Mouse (Mus musculus) layer of hippocampus, adult 2 months (tissue): ENCODE data around the gene Papln. TPM values are rescaled to one million over a fixed set of nuclear protein-coding genes. Genes with fewer than 3 reads are reported as not detected.
A peak's percentile ranks its signal among the peaks of the same experiment; 100 is the strongest.

Source experiments
- DNase-seq, 2 experiments: peaks; one replicate each; pipeline ENCODE4 v3.0.0; 2022; ENCODE audit warnings: low spot score in 2 of 2
- H3K27ac ChIP-seq: fragments of 200-600 bp; 2 replicates; pipeline ENCODE4 v1.8.1; 2022
- H3K4me3 ChIP-seq: fragments of 200-600 bp; 2 replicates; pipeline ENCODE4 v1.8.1; 2022; ENCODE audit warnings: mild to moderate bottlenecking
- CTCF ChIP-seq: fragments of 200-600 bp; conservative IDR thresholded peaks from 2 replicates; pipeline ENCODE4 v1.8.1; 2022; ENCODE audit warnings: antibody characterized with exemption, mild to moderate bottlenecking, moderate library complexity
- total RNA-seq, 2 experiments: library from RNA; stranded (reverse); gene quantifications; 2 replicates each; pipeline ENCODE4 v1.2.3; 2021

Gene Papln
- total RNA-seq, 2 experiments from 2014 or later: 2.4 to 4.0 TPM

- no peak overlapping the region for H3K27ac ChIP-seq
- H3K4me3 ChIP-seq: no peak overlapping the region
- DNase-seq: no peak
- no peak for TF ChIP-seq CTCF
Measured at GRCm38 (mm10) chr12:83780181-83780580, 16.7 kb downstream of the Papln start.

GRCm38 (mm10) chr12:83781204-83781603 is 17.8 kb downstream of the Papln start:
- no peak for DNase-seq

DNA sequence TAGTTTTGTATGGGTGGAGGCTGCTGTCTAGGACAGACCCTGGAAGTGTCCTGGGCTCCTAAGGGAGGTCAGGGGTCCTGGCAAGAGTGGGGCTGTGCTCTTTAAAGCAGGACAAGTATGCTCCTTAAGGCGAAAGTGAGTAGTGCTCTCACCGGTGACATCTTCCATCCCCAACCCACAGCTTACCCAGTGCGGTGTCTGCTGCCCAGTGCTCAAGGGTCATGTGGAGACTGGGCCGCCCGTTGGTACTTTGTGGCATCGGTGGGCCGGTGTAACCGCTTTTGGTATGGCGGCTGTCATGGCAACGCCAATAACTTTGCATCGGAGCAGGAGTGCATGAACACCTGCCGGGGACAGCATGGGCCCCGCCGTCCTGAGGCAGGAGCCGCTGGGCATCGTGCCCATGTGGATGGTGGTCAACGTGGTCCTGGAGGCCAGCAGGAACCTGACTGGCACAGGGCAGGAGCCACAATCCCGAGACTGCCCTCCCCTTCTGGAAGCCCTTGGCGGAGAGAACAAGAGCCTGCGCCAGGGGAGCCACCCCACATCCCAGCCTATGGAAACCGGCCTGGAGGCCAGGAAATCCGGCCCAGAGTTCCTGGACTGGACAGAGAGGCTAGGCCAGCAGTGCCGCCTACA is 18.3 kb downstream of the Papln start:
- Histone ChIP-seq H3K27ac (no peak overlapping the region), H3K4me3 (no peak overlapping the region)
- DNase-seq: no peak
- TF ChIP-seq CTCF: no peak

More at GRCm38 (mm10) chr12:83781204-83781603, 17.8 kb downstream of the Papln start:
- Histone ChIP-seq H3K4me3 (no peak overlapping the region), H3K27ac (no peak overlapping the region)
- TF ChIP-seq CTCF: no peak

GRCm38 (mm10) chr12:83782669-83783068 is 19.2 kb downstream of the Papln start:
- no peak for DNase-seq

GRCm38 (mm10) chr12:83785305-83785704 is 21.9 kb downstream of the Papln start:
- no peak for TF ChIP-seq CTCF
- no peak overlapping the region for H3K4me3 ChIP-seq
- no peak overlapping the region; the same call in 1 of the 2 replicates for H3K27ac ChIP-seq
- no peak for DNase-seq

More at GRCm38 (mm10) chr12:83782669-83783068, 19.2 kb downstream of the Papln start:
- Histone ChIP-seq H3K4me3 (no peak overlapping the region), H3K27ac (no peak overlapping the region)
- TF ChIP-seq CTCF: no peak

DNA sequence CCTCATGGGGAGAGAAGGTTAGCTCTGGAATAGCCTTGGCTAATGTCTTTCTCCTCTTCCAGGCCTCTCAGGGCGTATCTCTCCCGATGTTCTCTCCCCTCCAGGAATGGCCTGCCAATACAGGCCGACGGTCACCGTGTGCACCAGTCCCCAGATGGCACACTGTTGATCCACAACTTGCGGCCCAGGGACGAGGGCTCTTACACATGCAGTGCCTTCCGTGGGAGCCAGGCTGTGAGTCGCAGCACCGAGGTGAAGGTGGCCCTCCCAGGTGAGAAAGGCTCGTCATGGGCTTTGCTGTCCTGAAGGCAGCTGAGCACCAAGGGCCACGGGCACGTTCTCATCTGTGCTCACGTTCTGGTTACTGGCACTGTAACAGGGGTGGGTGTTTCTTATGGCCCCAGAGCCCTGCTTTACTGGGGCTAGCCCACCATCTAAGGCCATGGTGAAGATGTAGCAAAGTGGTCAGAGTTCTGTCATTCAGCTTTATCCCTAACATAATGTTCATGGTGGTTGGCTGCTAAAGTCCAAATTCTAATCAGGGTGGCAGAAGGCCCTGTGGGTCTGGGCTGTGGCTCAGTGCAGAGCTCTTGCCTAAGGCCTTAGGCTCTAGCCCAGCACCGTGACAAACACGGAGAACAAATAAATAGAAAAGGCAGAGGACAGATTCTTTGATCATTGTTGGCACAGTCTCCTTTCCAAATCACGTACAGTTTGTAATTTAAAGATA is 25.8 kb downstream of the Papln start:
- DNase-seq: no peak
- Histone ChIP-seq H3K4me3 (no peak overlapping the region), H3K27ac (no peak overlapping the region)
- no peak for TF ChIP-seq CTCF

- TF ChIP-seq CTCF: no peak
- Histone ChIP-seq H3K27ac (no peak overlapping the region), H3K4me3 (no peak overlapping the region)
- no peak for DNase-seq
Measured at GRCm38 (mm10) chr12:83789781-83790140, 26.3 kb downstream of the Papln start.

- no peak for DNase-seq
- H3K4me3 ChIP-seq: no peak overlapping the region
- TF ChIP-seq CTCF: no peak
- no peak overlapping the region for H3K27ac ChIP-seq
Measured at GRCm38 (mm10) chr12:83790749-83791148, 27.3 kb downstream of the Papln start.

DNA sequence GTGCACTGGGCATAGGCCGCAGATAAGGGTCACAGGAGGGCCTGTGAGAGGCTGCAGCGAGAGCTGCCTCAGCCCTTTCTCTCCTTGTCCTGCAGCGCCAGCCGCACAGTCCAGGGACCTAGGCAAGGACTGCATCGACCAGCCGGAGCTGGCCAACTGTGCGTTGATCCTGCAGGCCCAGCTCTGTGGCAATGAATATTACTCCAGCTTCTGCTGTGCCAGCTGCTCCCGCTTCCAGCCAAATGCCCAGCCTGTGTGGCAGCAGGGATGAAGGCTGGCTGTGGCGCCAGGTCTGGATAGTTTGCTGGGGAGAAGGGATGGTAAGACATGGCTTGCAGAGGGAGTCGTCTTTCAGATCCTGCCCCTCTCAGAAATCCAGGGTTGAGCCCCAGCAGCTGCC is 28.3 kb downstream of the Papln start:
- H3K4me3 ChIP-seq: no peak overlapping the region
- peak in 1 of 2 experiments; percentile 37 for DNase-seq
- H3K27ac ChIP-seq: no peak overlapping the region
- no peak for TF ChIP-seq CTCF

GRCm38 (mm10) chr12:83792706-83793410 is 29.4 kb downstream of the Papln start:
- Histone ChIP-seq H3K27ac (no peak overlapping the region), H3K4me3 (no peak overlapping the region)
- DNase-seq: no peak
- TF ChIP-seq CTCF: no peak

GRCm38 (mm10) chr12:83795051-83795450 is 31.6 kb downstream of the Papln start:
- Histone ChIP-seq H3K4me3 (no peak overlapping the region), H3K27ac (peak overlapping the region; percentile 36; the same call in 1 of the 2 replicates)
- DNase-seq: no peak
- no peak for TF ChIP-seq CTCF

DNA sequence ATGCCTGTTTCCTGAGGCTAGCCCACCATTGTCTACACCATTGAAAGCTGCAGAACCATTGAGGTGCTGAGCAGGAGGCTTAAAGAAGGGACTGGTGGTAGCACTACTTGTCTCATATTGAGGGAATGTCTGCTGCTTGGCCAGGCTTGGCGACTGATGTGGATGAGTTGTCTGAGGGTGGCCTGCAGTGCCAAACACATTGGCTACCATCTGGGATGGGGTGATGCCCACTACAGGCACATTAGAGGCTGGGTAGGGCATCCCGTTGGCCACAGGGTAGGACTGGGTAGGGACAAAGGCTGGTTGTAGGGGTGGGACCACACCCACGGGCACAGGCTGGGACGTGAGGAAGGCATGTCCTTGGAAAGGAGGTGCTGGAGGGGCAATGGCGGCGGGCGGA is 32.2 kb downstream of the Papln start:
- TF ChIP-seq CTCF: no peak
- H3K4me3 ChIP-seq: no peak overlapping the region
- no peak for DNase-seq
- H3K27ac ChIP-seq: no peak overlapping the region

DNA sequence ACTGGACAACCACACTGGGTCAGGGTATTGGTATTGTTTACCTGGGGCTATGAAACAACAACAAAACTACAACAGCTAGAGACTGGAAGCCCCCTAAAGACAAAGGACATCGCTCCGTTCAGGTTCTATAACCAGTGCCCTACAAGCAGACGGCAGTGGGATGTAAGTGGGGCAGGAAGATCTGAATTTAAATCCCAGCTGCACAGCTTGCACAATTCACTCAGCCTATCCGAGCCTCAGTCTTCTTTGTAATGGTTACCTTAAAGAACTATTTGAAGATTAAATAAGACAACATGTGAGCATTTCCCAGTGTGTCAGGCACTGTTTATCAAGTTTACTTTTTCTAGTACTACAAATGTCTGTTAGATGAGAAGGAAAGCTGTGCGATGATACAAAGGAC is 34.9 kb downstream of the Papln start:
- no peak for TF ChIP-seq CTCF
- H3K4me3 ChIP-seq: no peak overlapping the region
- H3K27ac ChIP-seq: no peak overlapping the region
- no peak for DNase-seq

DNA sequence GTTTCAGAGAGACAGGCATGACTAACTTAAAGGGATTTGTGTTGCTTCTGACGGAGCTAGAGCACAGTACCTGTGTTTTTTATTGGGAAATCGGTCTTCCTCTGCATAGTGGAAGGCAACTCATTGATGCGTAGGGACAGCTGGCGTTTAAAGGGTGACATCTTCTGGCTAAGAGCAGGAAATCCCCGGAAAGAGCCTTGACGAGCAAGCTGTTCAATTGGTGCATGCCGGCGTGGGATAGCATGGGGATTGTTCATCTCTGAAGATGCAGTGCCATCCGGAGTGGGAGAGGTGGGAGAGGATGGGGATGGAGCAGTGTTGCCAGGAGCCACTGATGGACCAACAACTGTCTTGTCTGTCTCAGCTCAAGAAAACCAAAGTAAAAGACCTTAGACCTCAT is 37.5 kb downstream of the Papln start:
- DNase-seq: peak; percentile 46 to 51

More for the DNA sequence above, 37.5 kb downstream of the Papln start:
- Histone ChIP-seq H3K27ac (no peak overlapping the region), H3K4me3 (no peak overlapping the region)
- TF ChIP-seq CTCF: peak; percentile 65
